Mouse (Mus musculus): ENCODE data around the gene Eya4.

Gene Eya4

DNA sequence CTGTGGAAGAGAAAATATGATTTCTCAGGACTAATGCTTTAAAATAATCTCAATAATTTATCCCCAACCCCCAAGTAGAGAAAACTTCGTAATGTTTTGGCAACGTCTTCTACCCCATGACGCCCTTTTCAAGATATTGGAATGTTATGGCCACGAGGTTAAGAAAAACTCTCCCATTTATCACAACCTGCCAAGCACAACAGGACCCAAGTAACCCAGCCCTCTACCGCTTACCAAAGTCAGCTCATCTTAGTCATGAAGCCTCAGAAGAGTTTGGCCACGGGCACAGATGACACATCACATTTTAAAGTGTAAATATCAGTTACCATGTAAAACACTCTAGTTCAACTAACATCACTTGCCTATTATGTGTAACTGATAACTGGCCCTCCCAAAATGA, 117.2 kb downstream of the Eya4 start:
- DNase-seq (ENCODE audit: low read depth, low spot score), result no peak

GRCm38 (mm10) chr10:23230863-23231262, 119.7 kb downstream of the Eya4 start:
- no peak for DNase-seq (ENCODE audit: low read depth, low spot score)

DNA sequence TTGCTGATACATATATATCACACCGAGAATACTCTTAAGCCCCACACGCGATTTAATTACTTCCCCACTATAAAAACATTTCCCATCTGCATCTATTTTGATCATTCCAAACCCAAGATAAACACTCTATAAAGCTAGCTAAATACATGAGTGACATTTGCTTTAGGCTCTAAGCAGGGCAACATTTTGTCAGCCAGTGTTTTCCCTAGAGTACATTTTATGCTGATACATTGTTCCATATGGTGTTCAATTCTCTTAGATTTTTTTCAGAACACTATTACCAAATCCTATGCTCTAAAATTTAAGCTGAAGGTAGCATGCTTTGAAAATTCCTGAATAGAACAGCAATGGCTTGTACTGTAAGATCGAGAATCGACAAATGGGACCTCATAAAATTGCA, 127.2 kb downstream of the Eya4 start:
- no peak for DNase-seq (ENCODE audit: low read depth, low spot score)

- no peak for DNase-seq (ENCODE audit: low read depth, low spot score)
Observed at GRCm38 (mm10) chr10:23220432-23220831, 130.2 kb downstream of the Eya4 start.

- DNase-seq (ENCODE audit: low read depth, low spot score), result no peak
Observed at GRCm38 (mm10) chr10:23216815-23217214, 133.8 kb downstream of the Eya4 start.

GRCm38 (mm10) chr10:23211381-23211780, 139.2 kb downstream of the Eya4 start:
- DNase-seq (ENCODE audit: low read depth, low spot score), result no peak

DNA sequence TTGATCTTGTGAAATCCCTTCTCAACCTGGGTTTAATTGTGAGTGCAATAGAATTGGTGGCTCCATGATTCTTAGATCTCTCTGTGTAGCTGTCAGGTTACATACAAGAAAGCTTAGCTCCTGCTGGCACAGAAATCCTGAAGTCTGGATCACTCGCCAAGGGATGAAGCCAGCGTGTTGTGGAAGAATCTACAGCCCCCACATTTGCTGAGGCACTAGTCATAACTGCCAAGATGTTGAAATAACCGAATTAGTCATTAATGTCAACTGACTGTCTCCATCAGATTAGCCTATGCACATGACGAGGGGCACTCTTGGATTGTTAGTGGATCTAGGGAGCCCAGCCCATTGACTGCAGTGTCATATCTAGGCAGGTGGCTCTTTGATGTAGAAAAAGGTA, 146.7 kb downstream of the Eya4 start:
- no peak for DNase-seq (ENCODE audit: low read depth, low spot score)

GRCm38 (mm10) chr10:23203144-23203838, 147.3 kb downstream of the Eya4 start:
- DNase-seq (ENCODE audit: low read depth, low spot score), result no peak

DNA sequence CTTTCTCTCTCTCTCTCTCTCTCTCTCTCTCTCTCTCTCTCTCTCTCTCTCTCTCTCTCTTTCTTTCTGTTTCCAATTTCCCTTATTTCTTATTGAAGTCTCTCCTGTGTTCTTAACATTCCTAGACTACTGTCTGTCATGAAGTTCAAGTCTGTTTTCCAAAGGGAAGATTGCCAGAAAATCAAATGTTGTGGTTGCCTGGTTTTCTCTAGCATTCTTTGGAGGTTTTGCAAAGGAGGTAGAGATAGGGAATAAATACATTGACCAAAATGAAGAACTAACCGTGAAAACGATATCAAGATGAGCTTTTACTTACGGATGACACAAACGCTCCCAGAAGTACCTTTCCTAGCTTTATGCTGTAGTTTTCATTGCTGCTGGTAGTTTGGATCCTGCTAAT, 148.0 kb downstream of the Eya4 start:
- no peak for DNase-seq (ENCODE audit: low read depth, low spot score)

DNA sequence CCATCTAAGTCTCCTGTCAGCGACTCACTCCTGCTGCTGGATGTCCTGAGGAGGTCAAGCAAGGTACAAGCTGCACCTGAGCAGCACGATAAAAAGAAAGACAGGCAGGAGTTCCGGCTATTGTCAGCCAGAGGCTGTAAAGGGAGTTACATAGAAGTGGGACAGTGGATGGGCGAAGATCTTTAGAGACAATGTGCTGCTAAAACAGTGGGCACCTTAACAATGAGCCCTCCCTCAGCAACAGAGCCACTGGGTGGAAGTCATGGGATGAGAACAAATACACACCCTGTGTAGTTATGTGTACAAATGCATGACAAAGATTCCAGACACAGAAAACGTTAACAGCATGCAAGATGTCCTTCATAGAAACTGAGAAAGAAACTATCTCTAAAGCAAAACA, 152.3 kb downstream of the Eya4 start:
- no peak for DNase-seq (ENCODE audit: low read depth, low spot score)

- DNase-seq (ENCODE audit: low read depth, low spot score), result no peak
Observed at GRCm38 (mm10) chr10:23196336-23196735, 154.2 kb downstream of the Eya4 start.

DNA sequence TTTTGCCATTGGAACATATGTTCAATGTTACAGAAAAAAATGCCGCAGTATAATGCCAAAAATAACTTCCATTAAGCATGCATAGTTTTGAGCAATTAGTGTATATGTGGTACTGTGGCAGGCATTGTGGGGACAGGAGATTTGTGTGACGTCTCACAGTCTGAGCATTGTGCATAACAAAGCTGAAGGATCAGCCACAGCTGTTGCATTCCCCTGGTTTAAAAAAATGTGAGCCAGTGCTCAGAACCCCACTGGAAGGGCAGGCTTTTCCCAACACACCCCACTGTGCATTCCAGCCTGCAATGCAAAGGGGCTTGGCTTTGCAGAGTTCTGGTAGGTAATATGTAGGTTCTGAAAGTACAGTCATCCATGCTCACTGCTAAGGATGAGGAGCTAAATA, 155.2 kb downstream of the Eya4 start:
- DNase-seq (ENCODE audit: low read depth, low spot score), result no peak

DNA sequence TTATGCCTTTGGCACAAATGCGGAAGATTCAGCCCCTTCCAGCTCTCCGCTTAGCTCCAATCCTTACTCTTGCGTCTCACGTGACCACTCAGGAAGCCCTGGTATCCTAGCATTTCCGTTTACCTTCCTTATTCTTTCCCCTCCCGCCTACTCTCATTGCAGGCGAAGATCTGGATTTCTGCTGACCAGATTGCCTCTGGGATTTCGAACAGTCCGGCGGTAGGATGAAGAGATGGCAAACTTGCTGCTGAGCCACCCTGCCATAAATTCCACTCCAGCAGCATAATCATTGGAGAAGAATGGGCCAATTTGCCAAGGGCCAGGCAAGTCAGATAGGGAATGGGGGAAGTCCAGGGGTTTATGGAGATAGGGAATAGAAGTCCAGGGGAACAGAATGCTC, 160.8 kb downstream of the Eya4 start:
- DNase-seq (ENCODE audit: low read depth, low spot score), result no peak

DNA sequence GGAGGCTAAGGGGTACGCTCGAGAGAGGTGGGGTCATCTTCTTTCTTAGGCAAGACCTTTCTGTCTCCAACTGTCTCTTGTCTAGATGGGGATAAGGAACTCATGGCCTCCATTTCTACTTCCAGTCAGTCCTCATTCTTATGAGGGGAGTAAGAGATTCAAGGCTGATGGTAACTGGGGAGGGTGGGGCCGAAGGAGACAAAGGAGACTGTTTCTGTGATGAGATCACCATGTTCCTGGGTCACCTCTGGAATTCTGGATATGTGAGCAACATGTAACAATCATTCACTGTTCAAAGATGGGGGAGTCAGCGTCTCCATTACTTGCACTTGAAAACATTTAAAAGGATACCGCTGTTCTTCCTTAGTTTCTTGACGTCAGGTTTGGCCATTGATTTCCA, 165.2 kb downstream of the Eya4 start:
- no peak for DNase-seq (ENCODE audit: low read depth, low spot score)

DNA sequence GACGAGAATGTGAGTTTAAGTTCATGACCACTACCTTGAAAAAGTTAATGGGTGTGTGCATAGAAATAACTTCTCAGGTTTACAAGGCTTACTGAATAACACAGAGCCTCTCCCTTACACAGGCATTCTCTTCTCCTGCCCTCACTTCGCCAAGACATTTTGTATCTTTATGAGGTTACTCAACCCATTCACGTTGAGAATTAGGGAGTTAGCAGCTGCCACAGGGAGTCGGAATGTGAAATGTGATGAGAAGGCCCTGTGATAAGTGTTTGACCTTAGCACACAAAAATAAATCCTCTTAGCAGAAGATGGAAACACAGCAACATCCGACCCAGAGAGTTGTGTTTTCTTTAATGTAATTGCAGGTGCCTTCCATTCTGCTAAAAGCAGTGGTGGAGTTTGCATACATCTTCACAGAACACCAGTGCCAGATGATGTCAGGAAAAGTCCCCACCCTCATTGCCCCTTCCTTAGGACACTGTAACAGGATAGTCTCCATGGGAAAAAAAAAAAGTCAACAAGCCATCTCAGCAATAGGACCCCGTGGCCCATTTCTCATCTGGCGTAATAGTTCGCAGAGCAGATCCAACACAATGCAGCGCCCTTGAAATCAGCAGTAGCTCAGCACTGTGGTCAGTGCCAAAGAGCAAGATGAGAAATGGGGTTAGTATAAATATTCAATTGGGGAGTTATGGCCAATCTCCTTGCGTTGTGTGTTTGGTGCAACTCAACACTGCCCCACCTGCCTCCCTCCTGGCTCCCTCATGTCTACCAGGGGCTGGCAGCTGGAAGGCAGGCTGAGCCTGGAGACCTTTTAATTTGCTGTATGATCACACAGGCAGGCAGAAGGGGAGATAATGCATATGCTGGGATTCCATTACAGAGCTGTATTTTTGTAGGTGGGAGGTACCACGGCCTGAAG, 168.8 kb downstream of the Eya4 start:
- DNase-seq (ENCODE audit: low read depth, low spot score), result no peak

DNA sequence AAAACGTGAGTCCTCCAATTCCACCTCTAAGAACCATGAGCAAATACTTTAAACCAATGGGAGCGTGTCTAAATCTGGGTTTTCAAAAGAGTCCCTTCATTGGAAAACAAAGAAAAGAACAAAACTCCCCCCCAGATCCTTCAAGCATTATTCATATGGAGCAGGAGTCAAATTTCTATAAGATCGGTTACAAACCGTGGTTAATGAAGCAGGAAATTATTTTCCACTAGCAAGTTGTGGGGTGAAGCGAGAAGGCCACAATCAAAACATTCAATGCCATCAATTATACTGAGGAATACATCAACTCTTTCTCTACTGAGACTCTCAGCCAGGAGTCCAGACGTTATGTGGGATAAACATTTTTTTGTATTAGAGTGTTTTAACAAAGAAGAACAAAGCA, 171.3 kb downstream of the Eya4 start:
- DNase-seq (ENCODE audit: low read depth, low spot score), result no peak

- DNase-seq (ENCODE audit: low read depth, low spot score), result no peak
Observed at GRCm38 (mm10) chr10:23177347-23178046, 173.1 kb downstream of the Eya4 start.

DNA sequence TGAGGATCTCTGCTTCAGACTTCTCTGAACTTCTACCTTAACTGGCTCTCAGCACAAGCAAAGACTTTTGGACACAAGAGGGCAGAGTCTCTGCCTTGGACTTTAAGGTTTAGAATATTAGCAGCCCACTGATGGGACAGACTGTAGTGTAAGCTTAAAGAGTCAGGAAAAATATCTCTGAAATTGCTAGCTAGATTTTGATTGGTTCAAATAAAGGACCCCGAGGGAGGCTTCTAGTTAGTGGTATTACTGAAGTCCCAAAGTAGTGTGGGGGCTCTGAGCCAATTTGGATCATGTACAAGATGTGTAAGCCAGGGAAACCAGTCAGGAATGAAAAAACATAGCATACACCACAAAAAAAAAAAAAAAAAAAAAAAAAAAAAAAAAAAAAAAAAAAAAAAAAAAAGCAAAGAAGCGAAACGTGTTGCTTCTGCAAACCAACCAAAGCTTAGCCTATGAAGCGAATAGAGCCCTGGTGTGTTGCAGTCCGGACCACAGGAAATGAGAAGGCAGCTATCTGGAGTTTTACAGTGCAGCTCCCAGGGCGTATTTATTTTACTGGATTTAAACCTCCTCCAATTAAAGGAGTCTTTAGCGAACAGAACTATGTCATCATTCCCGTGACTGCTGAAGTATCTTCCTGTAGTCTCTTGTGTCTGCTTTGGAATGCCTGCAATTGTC, 173.8 kb downstream of the Eya4 start:
- DNase-seq (ENCODE audit: low read depth, low spot score), result no peak

GRCm38 (mm10) chr10:23171541-23171940, 179.0 kb downstream of the Eya4 start:
- DNase-seq (ENCODE audit: low read depth, low spot score), result no peak

GRCm38 (mm10) chr10:23165089-23165642, 185.4 kb downstream of the Eya4 start:
- DNase-seq (ENCODE audit: low read depth, low spot score), result no peak

- no peak for DNase-seq (ENCODE audit: low read depth, low spot score)
Observed at GRCm38 (mm10) chr10:23159844-23160243, 190.7 kb downstream of the Eya4 start.

GRCm38 (mm10) chr10:23159138-23159537, 191.4 kb downstream of the Eya4 start:
- no peak for DNase-seq (ENCODE audit: low read depth, low spot score)

Data from brain, embryonic 18.5 days (tissue).